Mouse (Mus musculus) ES-Bruce4 (cell line): ENCODE data around the gene Phlda2.

Experiments used
- CTCF ChIP-seq: IDR thresholded peaks from one replicate; pipeline ENCODE4 v1.8.1; 2011; ENCODE audit warnings: low read depth, low read length
- EP300 ChIP-seq: IDR thresholded peaks from 2 replicates; pipeline ENCODE4 v1.6.1; 2011; ENCODE audit warnings: low read depth, low read length; ENCODE audit not compliant: insufficient read depth
- POLR2A ChIP-seq: IDR thresholded peaks from one replicate; pipeline ENCODE4 v1.8.1; 2011; ENCODE audit warnings: low read length; ENCODE audit not compliant: insufficient read depth

DNA sequence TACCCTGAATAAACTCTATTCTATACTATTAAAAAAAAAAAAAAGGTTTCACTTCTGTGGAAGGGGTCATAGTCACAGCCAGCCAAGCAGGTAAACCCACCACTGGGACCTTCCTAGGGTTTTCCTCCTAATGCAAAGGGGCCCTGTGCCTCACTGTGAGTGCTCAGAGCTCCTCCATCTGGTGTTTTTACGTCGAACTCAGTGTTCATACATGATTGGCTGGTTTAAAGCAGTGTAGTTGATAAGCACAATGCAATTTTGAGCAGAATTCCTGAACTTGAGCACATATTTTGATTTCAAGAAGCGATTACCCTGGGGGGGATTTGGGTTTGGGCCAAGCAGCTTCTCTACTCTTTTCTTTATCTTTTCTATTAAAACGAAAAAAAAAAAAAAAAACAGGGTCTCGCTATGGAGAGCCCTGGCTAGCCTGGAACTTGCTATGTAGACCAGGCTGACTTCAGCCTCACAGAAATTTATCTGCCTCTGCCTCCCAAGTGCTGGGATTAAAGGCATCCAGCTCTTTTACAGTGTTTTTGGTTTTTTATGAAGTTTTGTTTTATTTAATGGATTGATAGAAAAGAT, 21.1 kb downstream of the Phlda2 start:
- TF ChIP-seq CTCF (no peak), POLR2A (no peak), EP300 (no peak)
